In genomic region chr10:121422294-121422693, GRCm38 (mm10) we compare ENCODE assay signal across 16 mouse cellular contexts.
"Had no signal": no experiment of that assay in that cellular context is flagged by ENCODE, and none has a peak within 500 bp of the region (broad histone marks: within the 10 kb centered on the region; RNA-seq: fewer than 3 reads in every experiment).

No protein-coding gene starts in this region.

- DNase-seq: kidney, postnatal 14 days; left cerebral cortex, postnatal 4 days; lung, adult 2 months; lung, postnatal 4 days; midbrain, embryonic 14.5 days; right cerebral cortex, adult 18-20 months; right cerebral cortex, postnatal 25 days; thymus, postnatal 36 days had no signal

- H3K4me3 ChIP-seq: kidney, embryonic 15.5 days; limb, embryonic 13.5 days; midbrain, embryonic 10.5 days; myocyte; neural tube, embryonic 15.5 days; stomach, embryonic 15.5 days had no signal

- H3K9ac ChIP-seq: kidney, embryonic 15.5 days; limb, embryonic 13.5 days; liver, embryonic 14.5 days; neural tube, embryonic 15.5 days; stomach, embryonic 15.5 days had no signal

- H3K4me2 ChIP-seq: kidney, embryonic 15.5 days; limb, embryonic 13.5 days; neural tube, embryonic 15.5 days; stomach, embryonic 15.5 days had no signal

- H3K36me3 ChIP-seq: kidney, embryonic 15.5 days; limb, embryonic 13.5 days; midbrain, embryonic 10.5 days; neural tube, embryonic 15.5 days; stomach, embryonic 15.5 days had no signal

- H3K27me3 ChIP-seq: kidney, embryonic 15.5 days; limb, embryonic 13.5 days; neural tube, embryonic 15.5 days; stomach, embryonic 15.5 days had no signal

- H3K9me3 ChIP-seq: kidney, embryonic 15.5 days; limb, embryonic 13.5 days; midbrain, embryonic 10.5 days; neural tube, embryonic 15.5 days; stomach, embryonic 15.5 days had no signal

- ATAC-seq: lung, postnatal 0 days had no signal

- H3K27ac ChIP-seq: limb, embryonic 13.5 days; liver, embryonic 14.5 days; midbrain, embryonic 10.5 days; stomach, embryonic 15.5 days had no signal
